Mouse (Mus musculus): Measurements from ENCODE around the gene Ofcc1.

Gene Ofcc1

GRCm38 (mm10) chr13:40243821-40244220 is 117.4 kb downstream of the Ofcc1 start:
- in situ Hi-C loops (cut with MboI, MseI): no loop called here

GRCm38 (mm10) chr13:40236356-40236755 is 124.9 kb downstream of the Ofcc1 start:
- in situ Hi-C loops (cut with MboI, MseI): no loop called here

- in situ Hi-C loops (cut with MboI, MseI): no loop called here
Measured at GRCm38 (mm10) chr13:40208314-40208713, 152.9 kb downstream of the Ofcc1 start.

GRCm38 (mm10) chr13:40181786-40182185 is 179.5 kb downstream of the Ofcc1 start:
- in situ Hi-C loops (cut with MboI, MseI): no loop called here

GRCm38 (mm10) chr13:40171775-40172174 is 189.5 kb downstream of the Ofcc1 start:
- in situ Hi-C loops (cut with MboI, MseI): no loop called here

GRCm38 (mm10) chr13:40167871-40168270 is 193.4 kb downstream of the Ofcc1 start:
- in situ Hi-C loops (cut with MboI, MseI): no loop called here

- in situ Hi-C loops (cut with MboI, MseI): no loop called here
Measured at GRCm38 (mm10) chr13:40155466-40155865, 205.8 kb downstream of the Ofcc1 start.

- in situ Hi-C loops (cut with MboI, MseI): no loop called here
Measured at GRCm38 (mm10) chr13:40139906-40140305, 221.3 kb downstream of the Ofcc1 start.

GRCm38 (mm10) chr13:40136096-40136495 is 225.2 kb downstream of the Ofcc1 start:
- in situ Hi-C loops (cut with MboI, MseI): no loop called here

GRCm38 (mm10) chr13:40135670-40136069 is 225.6 kb downstream of the Ofcc1 start:
- in situ Hi-C loops (cut with MboI, MseI): no loop called here

GRCm38 (mm10) chr13:40123868-40124267 is 237.4 kb downstream of the Ofcc1 start:
- in situ Hi-C loops (cut with MboI, MseI): no loop called here

- in situ Hi-C loops (cut with MboI, MseI): loop anchor here in 1 of 2 experiments (10.0 kb wide), 1 partner anchor 1832 kb away; no protein-coding TSS in a partner anchor
Measured at GRCm38 (mm10) chr13:40112336-40112735, 248.9 kb downstream of the Ofcc1 start.

- in situ Hi-C loops (cut with MboI, MseI): no loop called here
Measured at GRCm38 (mm10) chr13:40076236-40076635, 285.0 kb downstream of the Ofcc1 start.

- in situ Hi-C loops (cut with MboI, MseI): no loop called here
Measured at GRCm38 (mm10) chr13:40074850-40075416, 286.3 kb downstream of the Ofcc1 start.

- in situ Hi-C loops (cut with MboI, MseI): no loop called here
Measured at GRCm38 (mm10) chr13:40070004-40070403, 291.2 kb downstream of the Ofcc1 start.

- in situ Hi-C loops (cut with MboI, MseI): no loop called here
Measured at GRCm38 (mm10) chr13:40061281-40061680, 300.0 kb downstream of the Ofcc1 start.

- in situ Hi-C loops (cut with MboI, MseI): no loop called here
Measured at GRCm38 (mm10) chr13:40037881-40038280, 323.4 kb downstream of the Ofcc1 start.

GRCm38 (mm10) chr13:40036981-40037765 is 324.1 kb downstream of the Ofcc1 start:
- in situ Hi-C loops (cut with MboI, MseI): no loop called here

GRCm38 (mm10) chr13:40029426-40029825 is 331.8 kb downstream of the Ofcc1 start:
- in situ Hi-C loops (cut with MboI, MseI): no loop called here

- in situ Hi-C loops (cut with MboI, MseI): no loop called here
Measured at GRCm38 (mm10) chr13:40028827-40029226, 332.4 kb downstream of the Ofcc1 start.

GRCm38 (mm10) chr13:40025816-40026215 is 335.4 kb downstream of the Ofcc1 start:
- in situ Hi-C loops (cut with MboI, MseI): no loop called here

GRCm38 (mm10) chr13:40023201-40023777 is 338.0 kb downstream of the Ofcc1 start:
- in situ Hi-C loops (cut with MboI, MseI): no loop called here

- in situ Hi-C loops (cut with MboI, MseI): no loop called here
Measured at GRCm38 (mm10) chr13:40022609-40023008, 338.6 kb downstream of the Ofcc1 start.
